10 mouse cellular contexts compared by ENCODE assay signal in the genomic region with DNA sequence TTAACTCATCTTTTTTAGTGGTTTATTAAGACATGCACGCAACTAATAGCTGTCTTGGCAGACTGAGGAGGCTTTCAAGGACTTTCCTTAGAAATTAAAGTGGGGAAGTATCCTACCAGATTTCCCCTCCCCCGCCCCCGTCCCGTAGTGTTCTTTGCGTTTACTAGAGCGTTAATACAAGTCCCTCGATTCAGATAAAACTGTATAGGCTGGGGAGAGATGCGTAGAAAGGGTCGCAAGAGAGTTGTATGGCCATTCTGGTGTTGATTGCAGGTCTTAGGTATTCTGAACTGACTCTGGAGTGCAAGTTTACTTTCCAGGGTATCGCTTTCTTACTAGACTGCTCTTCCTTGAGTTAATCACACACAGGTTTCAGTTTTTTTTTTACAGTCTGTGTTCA. TPM values are rescaled to one million over a fixed set of nuclear protein-coding genes. Genes with fewer than 3 reads are reported as not detected.
DNase-seq lines count a peak whose midpoint lies in the region; ATAC-seq and TF ChIP-seq lines count a peak whose summit lies in the region.
"Had no signal": no experiment of that assay in that cellular context is flagged by ENCODE, and none has a peak within 500 bp of the region (broad histone marks: within the 10 kb centered on the region; RNA-seq: fewer than 3 reads in every experiment).

No protein-coding gene starts in this region.

- 20% methylated on average over 10 of the region's 10 CpGs for whole genome bisulfite sequencing in embryonic facial prominence, embryonic 14.5 days
- WGBS in intestine, embryonic 15.5 days: 21% methylated on average over 10 of the region's 10 CpGs

- no peak overlapping the region for H3K27ac ChIP-seq in left cerebral cortex, adult 2 months
- H3K27ac ChIP-seq in embryonic facial prominence, embryonic 14.5 days (replicated peaks; ENCODE audit: low read depth, low read length): no peak overlapping the region
- no peak overlapping the region for H3K27ac ChIP-seq in intestine, embryonic 15.5 days

- peak overlapping the region; percentile 96 for H3K4me3 ChIP-seq in left cerebral cortex, adult 2 months
- peak overlapping the region; percentile 88 for H3K4me3 ChIP-seq in embryonic facial prominence, embryonic 14.5 days (ENCODE audit: low read depth, low read length)
- H3K4me3 ChIP-seq in intestine, embryonic 15.5 days (replicated peaks): peak overlapping the region; percentile 99
- peak overlapping the region; percentile 49 for H3K4me3 ChIP-seq in myocyte

- no peak for TF ChIP-seq CTCF in left cerebral cortex, adult 2 months (IDR thresholded peaks at IDR 0.05)

- peaks cover 26% of the 10 kb centered on the region for H3K79me2 ChIP-seq in myocyte (ENCODE audit: control insufficient read depth, insufficient read depth)

- H3K36me3 ChIP-seq in embryonic facial prominence, embryonic 14.5 days (ENCODE audit: control insufficient read depth, insufficient read depth, low read length): peaks cover 36% of the 10 kb centered on the region
- H3K36me3 ChIP-seq in intestine, embryonic 15.5 days: peaks cover 24% of the 10 kb centered on the region
- peaks cover 30% of the 10 kb centered on the region for H3K36me3 ChIP-seq in myocyte (ENCODE audit: control insufficient read depth, insufficient read depth)

- no peak for TF ChIP-seq POLR2A in myocyte (IDR thresholded peaks at IDR 0.05; ENCODE audit: insufficient read length, low read depth)

- no peak overlapping the region for H3ac ChIP-seq in myocyte (ENCODE audit: control insufficient read depth, insufficient read length)

- intact Hi-C loops in left cerebral cortex, adult 2 months (cut with DNase I): no loop called here
- intact Hi-C loops in left cerebral cortex, postnatal 14 days (cut with DNase I): no loop called here
- intact Hi-C loops in gastrocnemius, postnatal 36 days (cut with DNase I): loop anchor here (5.0 kb wide), 1 partner anchor 45 kb away; no protein-coding TSS in a partner anchor

- H3K27me3 ChIP-seq in embryonic facial prominence, embryonic 14.5 days (replicated peaks; ENCODE audit: control insufficient read depth, insufficient read depth, low read length): no peaks in the 10 kb centered on the region
- H3K27me3 ChIP-seq in intestine, embryonic 15.5 days (replicated peaks): no peaks in the 10 kb centered on the region
- H3K27me3 ChIP-seq in myocyte (ENCODE audit: control insufficient read depth, insufficient read depth, insufficient read length): no peaks in the 10 kb centered on the region

- H3K4me1 ChIP-seq in embryonic facial prominence, embryonic 14.5 days (ENCODE audit: control insufficient read depth, insufficient read depth, low read length): peaks cover 3% of the 10 kb centered on the region; the same call in 1 of the 2 replicates
- H3K4me1 ChIP-seq in intestine, embryonic 15.5 days (replicated peaks): 0 out of 2 replicates have a peak, but pooled peaks cover 7% of the 10 kb centered on the region

- no peak for ATAC-seq in embryonic facial prominence, embryonic 14.5 days (ENCODE audit: low read depth)
- ATAC-seq in intestine, embryonic 15.5 days: no peak
- ATAC-seq in granulocyte monocyte progenitor cell, adult 5-6 weeks (replicated peaks; ENCODE audit: poor library complexity, severe bottlenecking): no peak

- DNase-seq in left cerebral cortex, adult 2 months (ENCODE audit: extremely low spot score in 1 of 2, low spot score in 2 of 2): no peak
- no peak for DNase-seq in left cerebral cortex, postnatal 14 days (ENCODE audit: low spot score in 2 of 2)
- no peak for DNase-seq in embryonic facial prominence, embryonic 14.5 days (ENCODE audit: low spot score)
- no peak for DNase-seq in gastrocnemius, postnatal 36 days
- DNase-seq in retina, postnatal 1 day: no peak
- DNase-seq: thymus, adult 18-20 months had no signal

- H3K9ac ChIP-seq in embryonic facial prominence, embryonic 14.5 days (ENCODE audit: low read depth, low read length): peak overlapping the region; percentile 98
- H3K9ac ChIP-seq in intestine, embryonic 15.5 days: peak overlapping the region; percentile 99

- no peaks in the 10 kb centered on the region for H3K9me3 ChIP-seq in embryonic facial prominence, embryonic 14.5 days (ENCODE audit: control insufficient read depth, low read length)
- no peaks in the 10 kb centered on the region for H3K9me3 ChIP-seq in intestine, embryonic 15.5 days

- H3K4me2 ChIP-seq in embryonic facial prominence, embryonic 14.5 days (ENCODE audit: low read depth, low read length): peak overlapping the region; percentile 65
- peak overlapping the region; percentile 80 for H3K4me2 ChIP-seq in intestine, embryonic 15.5 days (replicated peaks)
- peak overlapping the region; percentile 88 for H3K4me2 ChIP-seq in myocyte (ENCODE audit: low read depth)

TF ChIP-seq in myocyte, 11 proteins besides CTCF, POLR2A, EP300 and RAD21:
- TF ChIP-seq REST (IDR thresholded peaks at IDR 0.05; ENCODE audit: insufficient read depth, insufficient read length) (no peak), TCF3 (IDR thresholded peaks at IDR 0.05; ENCODE audit: insufficient read length, low read depth) (no peak), CEBPB (IDR thresholded peaks at IDR 0.05; ENCODE audit: insufficient read depth, poor library complexity, severe bottlenecking) (no peak), USF1 (IDR thresholded peaks at IDR 0.05; ENCODE audit: low read depth) (no peak), MYOD1 (IDR thresholded peaks at IDR 0.05; ENCODE audit: control insufficient read depth in 1 of 3, insufficient read length in 2 of 3, low read depth in 2 of 3) (no peak), SRF (IDR thresholded peaks at IDR 0.05; ENCODE audit: control insufficient read depth, insufficient read length, low read depth) (no peak), TCF12 (IDR thresholded peaks at IDR 0.05; ENCODE audit: insufficient read depth, poor library complexity, severe bottlenecking) (no peak), MAX (IDR thresholded peaks at IDR 0.05; ENCODE audit: low read depth) (no peak), E2F4 (IDR thresholded peaks at IDR 0.05; ENCODE audit: insufficient read depth) (no peak), MYOG (IDR thresholded peaks at IDR 0.05; ENCODE audit: control insufficient read depth in 1 of 3, insufficient read depth in 1 of 3, insufficient read length in 2 of 3, low read depth in 2 of 3) (no peak), POLR2AphosphoS2 (IDR thresholded peaks at IDR 0.05; ENCODE audit: insufficient read length, low read depth) (no peak)

RNA-seq across cellular contexts. Expression of a gene that starts 1.2 kb away (rescaled TPM):
- not detected for total RNA-seq in left cerebral cortex, adult 2 months (2021)
- total RNA-seq in left cerebral cortex, postnatal 14 days (2021): not detected
- 0.68 and 0.83 TPM in 2 replicates for polyA plus RNA-seq in embryonic facial prominence, embryonic 14.5 days (2014; fragmentation: Nextera tagmentation; extraction: Ambion mirVana)
- 0.33 TPM in 1 of 2 replicates, not detected in the other for polyA plus RNA-seq in intestine, embryonic 15.5 days (2015; fragmentation: Nextera tagmentation; extraction: Ambion mirVana)
- polyA plus RNA-seq in myocyte (2012; fragmentation: generic; extraction: Trizol): not detected
- not detected for total RNA-seq in gastrocnemius, postnatal 36 days (2021)
- total RNA-seq in granulocyte monocyte progenitor cell, adult 5-6 weeks (2014; fragmentation: Nextera tagmentation): not detected in 2 replicates
- total RNA-seq in granulocyte monocyte progenitor cell, adult 5-6 weeks (2017): not detected in 2 replicates
- total RNA-seq: megakaryocyte-erythroid progenitor cell, adult 5-6 weeks had no signal

RNA-seq across cellular contexts. Expression of a gene that starts 1.5 kb away (rescaled TPM):
- 10 to 100 TPM; 82.3 to 86.0 TPM for total RNA-seq in left cerebral cortex, adult 2 months (2021)
- 10 to 100 TPM; 72.9 to 75.8 TPM for total RNA-seq in left cerebral cortex, postnatal 14 days (2021)
- 157 and 172 TPM in 2 replicates for polyA plus RNA-seq in embryonic facial prominence, embryonic 14.5 days (2014; fragmentation: Nextera tagmentation; extraction: Ambion mirVana)
- 133 and 136 TPM in 2 replicates for polyA plus RNA-seq in intestine, embryonic 15.5 days (2015; fragmentation: Nextera tagmentation; extraction: Ambion mirVana)
- polyA plus RNA-seq in myocyte (2012; fragmentation: generic; extraction: Trizol): 87.9 TPM
- 10 to 100 TPM; 51.1 to 60.0 TPM for total RNA-seq in gastrocnemius, postnatal 36 days (2021)
- 65.6 and 75.4 TPM in 2 replicates for total RNA-seq in granulocyte monocyte progenitor cell, adult 5-6 weeks (2014; fragmentation: Nextera tagmentation)
- total RNA-seq in granulocyte monocyte progenitor cell, adult 5-6 weeks (2017): 79.2 and 99.5 TPM in 2 replicates

RNA-seq across cellular contexts. Expression of a gene that starts 9.3 kb away (rescaled TPM):
- total RNA-seq in left cerebral cortex, adult 2 months (2021): 1 to 10 TPM; 3.2 to 3.6 TPM
- 1 to 10 TPM; 1.6 to 2.0 TPM for total RNA-seq in left cerebral cortex, postnatal 14 days (2021)
- polyA plus RNA-seq in embryonic facial prominence, embryonic 14.5 days (2014; fragmentation: Nextera tagmentation; extraction: Ambion mirVana): 14.8 and 15.2 TPM in 2 replicates
- polyA plus RNA-seq in intestine, embryonic 15.5 days (2015; fragmentation: Nextera tagmentation; extraction: Ambion mirVana): 66.8 and 70.0 TPM in 2 replicates
- polyA plus RNA-seq in myocyte (2012; fragmentation: generic; extraction: Trizol): 2.1 TPM
- total RNA-seq in gastrocnemius, postnatal 36 days (2021): 1 to 10 TPM in 1 of 2 experiments, under 1 TPM in 1; 0.81 to 1.6 TPM
- total RNA-seq in granulocyte monocyte progenitor cell, adult 5-6 weeks (2014; fragmentation: Nextera tagmentation): 1.6 and 19.8 TPM in 2 replicates
- 1.6 and 4.7 TPM in 2 replicates for total RNA-seq in granulocyte monocyte progenitor cell, adult 5-6 weeks (2017)

RNA-seq across cellular contexts. Expression of a gene that starts 21.7 kb away (rescaled TPM):
- 10 to 100 TPM; 72.6 to 78.5 TPM for total RNA-seq in left cerebral cortex, adult 2 months (2021)
- total RNA-seq in left cerebral cortex, postnatal 14 days (2021): 10 to 100 TPM; 77.5 to 87.1 TPM
- polyA plus RNA-seq in embryonic facial prominence, embryonic 14.5 days (2014; fragmentation: Nextera tagmentation; extraction: Ambion mirVana): 102 and 107 TPM in 2 replicates
- polyA plus RNA-seq in intestine, embryonic 15.5 days (2015; fragmentation: Nextera tagmentation; extraction: Ambion mirVana): 124 and 132 TPM in 2 replicates
- 89.3 TPM for polyA plus RNA-seq in myocyte (2012; fragmentation: generic; extraction: Trizol)
- total RNA-seq in gastrocnemius, postnatal 36 days (2021): 10 to 100 TPM; 33.9 to 47.2 TPM
- 155 and 167 TPM in 2 replicates for total RNA-seq in granulocyte monocyte progenitor cell, adult 5-6 weeks (2014; fragmentation: Nextera tagmentation)
- 175 and 201 TPM in 2 replicates for total RNA-seq in granulocyte monocyte progenitor cell, adult 5-6 weeks (2017)

RNA-seq across cellular contexts. Expression of a gene that starts 40.1 kb away (rescaled TPM):
- total RNA-seq in left cerebral cortex, adult 2 months (2021): 10 to 100 TPM; 28.0 to 31.4 TPM
- total RNA-seq in left cerebral cortex, postnatal 14 days (2021): 10 to 100 TPM; 27.2 to 31.1 TPM
- polyA plus RNA-seq in embryonic facial prominence, embryonic 14.5 days (2014; fragmentation: Nextera tagmentation; extraction: Ambion mirVana): 5.4 and 5.8 TPM in 2 replicates
- 8.1 and 8.8 TPM in 2 replicates for polyA plus RNA-seq in intestine, embryonic 15.5 days (2015; fragmentation: Nextera tagmentation; extraction: Ambion mirVana)
- 25.6 TPM for polyA plus RNA-seq in myocyte (2012; fragmentation: generic; extraction: Trizol)
- total RNA-seq in gastrocnemius, postnatal 36 days (2021): 1 to 10 TPM; 5.1 to 5.8 TPM
- 10.6 and 15.4 TPM in 2 replicates for total RNA-seq in granulocyte monocyte progenitor cell, adult 5-6 weeks (2014; fragmentation: Nextera tagmentation)
- 5.9 and 6.9 TPM in 2 replicates for total RNA-seq in granulocyte monocyte progenitor cell, adult 5-6 weeks (2017)

Comparison
In these comparisons a context has a peak if more than half of its experiments do, and no peak if none do; other contexts are left out.
1. H3K4me3 ChIP-seq: peak in every context shown above with its lines; median percentile 99 in intestine, embryonic 15.5 days; 96 in left cerebral cortex, adult 2 months; 88 in embryonic facial prominence, embryonic 14.5 days; 49 in myocyte.